Mouse (Mus musculus) right cerebral cortex, adult 18-20 months (tissue): ENCODE results near the gene Fastkd1.
"Not testable (repeated sequence)": the region's sequence is repeated elsewhere in the genome, so short reads cannot be mapped to it uniquely, and the experiment has no call there.

ENCODE experiments used
- DNase-seq: peaks from one replicate; pipeline ENCODE4 v3.0.0; 2022; ENCODE audit warnings: mixed read lengths

Fastkd1 gene

GRCm38 (mm10) chr2:69712981-69713625, at the start of gene Fastkd1:
Fastkd1 (minus strand) TSS chr2:69713516.
- peak; percentile 94 for DNase-seq

- DNase-seq: no peak
Observed at GRCm38 (mm10) chr2:69760980-69761379, 47.7 kb upstream of the Fastkd1 start.

- no peak for DNase-seq
Observed at GRCm38 (mm10) chr2:69745091-69745490, 31.8 kb upstream of the Fastkd1 start.

- no peak for DNase-seq
Observed at GRCm38 (mm10) chr2:69723519-69723825, 10.2 kb upstream of the Fastkd1 start.

GRCm38 (mm10) chr2:69722650-69723518, 9.6 kb upstream of the Fastkd1 start:
- peak; percentile 96 for DNase-seq

GRCm38 (mm10) chr2:69722273-69722649, 8.9 kb upstream of the Fastkd1 start, which contains the start of gene Ppig:
Ppig (plus strand) TSS chr2:69722545.
- DNase-seq: no peak

- DNase-seq: no peak
Observed at GRCm38 (mm10) chr2:69719121-69719520, 5.8 kb upstream of the Fastkd1 start.

GRCm38 (mm10) chr2:69716483-69716882, 3.2 kb upstream of the Fastkd1 start:
- no peak for DNase-seq

GRCm38 (mm10) chr2:69714126-69714525, 810 bp upstream of the Fastkd1 start:
- DNase-seq: no peak

- no peak for DNase-seq
Observed at GRCm38 (mm10) chr2:69713626-69714014, 304 bp upstream of the Fastkd1 start.

- peak; percentile 42 for DNase-seq
Observed at GRCm38 (mm10) chr2:69712171-69712570, 1.1 kb downstream of the Fastkd1 start.

- DNase-seq: no peak
Observed at GRCm38 (mm10) chr2:69700446-69700845, 12.9 kb downstream of the Fastkd1 start.

GRCm38 (mm10) chr2:69693501-69693900, 19.8 kb downstream of the Fastkd1 start:
- no peak for DNase-seq

- DNase-seq: no peak
Observed at GRCm38 (mm10) chr2:69690843-69691242, 22.5 kb downstream of the Fastkd1 start.

- peak; percentile 19 for DNase-seq
Observed at GRCm38 (mm10) chr2:69690214-69690613, 23.1 kb downstream of the Fastkd1 start.

- no peak for DNase-seq
Observed at GRCm38 (mm10) chr2:69684488-69684887, 28.8 kb downstream of the Fastkd1 start.

GRCm38 (mm10) chr2:69683036-69683805, 30.1 kb downstream of the Fastkd1 start:
- DNase-seq: peak; percentile 14

GRCm38 (mm10) chr2:69681931-69682330, 31.4 kb downstream of the Fastkd1 start:
- DNase-seq: no peak

GRCm38 (mm10) chr2:69679990-69680389, 33.3 kb downstream of the Fastkd1 start:
- DNase-seq: no peak

- DNase-seq: not testable (repeated sequence)
Observed at GRCm38 (mm10) chr2:69677215-69677614, 36.1 kb downstream of the Fastkd1 start.

GRCm38 (mm10) chr2:69676713-69677112, 36.6 kb downstream of the Fastkd1 start:
- no peak for DNase-seq

GRCm38 (mm10) chr2:69675266-69675665, 38.0 kb downstream of the Fastkd1 start:
- no peak for DNase-seq

- no peak for DNase-seq
Observed at GRCm38 (mm10) chr2:69673723-69674122, 39.6 kb downstream of the Fastkd1 start.

GRCm38 (mm10) chr2:69669853-69670252, 43.5 kb downstream of the Fastkd1 start, which contains the start of gene Klhl41:
Klhl41 (plus strand) TSS chr2:69670120.
- no peak for DNase-seq
